In genomic region chr4:129284685-129285084, GRCm38 (mm10) we compare ENCODE assay signal across 19 mouse cellular contexts. TPM values are rescaled to one million over a fixed set of nuclear protein-coding genes. Genes with fewer than 3 reads are reported as not detected.
DNase-seq lines count a peak whose midpoint lies in the region; ATAC-seq lines count a peak whose summit lies in the region.
"Had no signal": no experiment of that assay in that cellular context is flagged by ENCODE, and none has a peak within 500 bp of the region (broad histone marks: within the 10 kb centered on the region; RNA-seq: fewer than 3 reads in every experiment).

No protein-coding gene starts in this region.

- 89% methylated on average over 2 of the region's 2 CpGs for WGBS in midbrain, embryonic 11.5 days
- 92% methylated on average over 2 of the region's 2 CpGs for WGBS in midbrain, embryonic 13.5 days

- H3K4me1 ChIP-seq in midbrain, embryonic 11.5 days (ENCODE audit: control insufficient read depth, insufficient read depth, low read length), result peaks cover 11% of the 10 kb centered on the region
- H3K4me1 ChIP-seq in midbrain, embryonic 13.5 days (replicated peaks), result peaks cover 25% of the 10 kb centered on the region

- H3K4me2 ChIP-seq in midbrain, embryonic 11.5 days, result no peak overlapping the region
- H3K4me2 ChIP-seq in midbrain, embryonic 13.5 days (replicated peaks), result no peak overlapping the region

- H3K4me3 ChIP-seq in midbrain, embryonic 11.5 days (ENCODE audit: low read depth, low read length), result no peak overlapping the region
- no peak overlapping the region for H3K4me3 ChIP-seq in midbrain, embryonic 13.5 days (replicated peaks)

- H3K27ac ChIP-seq in midbrain, embryonic 11.5 days (ENCODE audit: low read depth, low read length), result no peak overlapping the region
- no peak overlapping the region for H3K27ac ChIP-seq in midbrain, embryonic 13.5 days

- H3K27me3 ChIP-seq in midbrain, embryonic 11.5 days (ENCODE audit: control insufficient read depth, insufficient read depth, low read length), result peaks cover 18% of the 10 kb centered on the region
- H3K27me3 ChIP-seq in midbrain, embryonic 13.5 days, result peaks cover 26% of the 10 kb centered on the region
- H3K27me3 ChIP-seq: Patski had no signal

- H3K9ac ChIP-seq in midbrain, embryonic 11.5 days (ENCODE audit: low read length), result no peak overlapping the region
- H3K9ac ChIP-seq in midbrain, embryonic 13.5 days (replicated peaks), result no peak overlapping the region

- DNase-seq in midbrain, embryonic 11.5 days (ENCODE audit: low spot score, missing footprints), result peak; percentile 72
- DNase-seq in R1 (ENCODE audit: low read depth, low spot score), result peak; percentile 62
- no peak for DNase-seq in thymus, postnatal 10 days (ENCODE audit: low spot score in 2 of 2)
- DNase-seq: adrenal gland, adult 2 months; adrenal gland, adult 8-10 months; adrenal gland, postnatal 10 days; adrenal gland, postnatal 14 days; adrenal gland, postnatal 25 days; adrenal gland, postnatal 36 days; B cell, adult 2 months; cerebellum, adult 11 months; cerebellum, adult 11-12 months; cerebellum, adult 18-20 months; cerebellum, adult 2 months had no signal

- ATAC-seq in midbrain, embryonic 11.5 days (ENCODE audit: low FRiP score), result no peak
- ATAC-seq in midbrain, embryonic 13.5 days, result no peak
- ATAC-seq: activated CD4-positive, CD25-positive, alpha-beta regulatory T cell, adult 4 months; CD4-positive, CD25-positive, alpha-beta regulatory T cell, adult 4 months; Patski had no signal

- no peaks in the 10 kb centered on the region for H3K9me3 ChIP-seq in midbrain, embryonic 11.5 days (ENCODE audit: control insufficient read depth, low read length)
- no peaks in the 10 kb centered on the region for H3K9me3 ChIP-seq in midbrain, embryonic 13.5 days
- H3K9me3 ChIP-seq: G1E had no signal

- no peaks in the 10 kb centered on the region for H3K36me3 ChIP-seq in midbrain, embryonic 11.5 days (ENCODE audit: control insufficient read depth, insufficient read depth, low read length)
- no peaks in the 10 kb centered on the region for H3K36me3 ChIP-seq in midbrain, embryonic 13.5 days
- H3K36me3 ChIP-seq: G1E had no signal

RNA-seq across cellular contexts. Expression of gene Sync, which starts 2.7 kb away (rescaled TPM):
- polyA plus RNA-seq in midbrain, embryonic 11.5 days (2014; fragmentation: Nextera tagmentation; extraction: Ambion mirVana), result 0.51 and 0.53 TPM in 2 replicates
- polyA plus RNA-seq in midbrain, embryonic 13.5 days (2015; fragmentation: Nextera tagmentation; extraction: Ambion mirVana), result 0.27 and 0.67 TPM in 2 replicates

RNA-seq across cellular contexts. Expression of gene C77080, which starts 23.5 kb away (rescaled TPM):
- polyA plus RNA-seq in midbrain, embryonic 11.5 days (2014; fragmentation: Nextera tagmentation; extraction: Ambion mirVana), result 3.3 and 3.7 TPM in 2 replicates
- 5.1 and 5.4 TPM in 2 replicates for polyA plus RNA-seq in midbrain, embryonic 13.5 days (2015; fragmentation: Nextera tagmentation; extraction: Ambion mirVana)

RNA-seq across cellular contexts. Expression of gene Rbbp4, which starts 50.5 kb away (rescaled TPM):
- 561 and 604 TPM in 2 replicates for polyA plus RNA-seq in midbrain, embryonic 11.5 days (2014; fragmentation: Nextera tagmentation; extraction: Ambion mirVana)
- 419 and 460 TPM in 2 replicates for polyA plus RNA-seq in midbrain, embryonic 13.5 days (2015; fragmentation: Nextera tagmentation; extraction: Ambion mirVana)

RNA-seq across cellular contexts. Expression of gene Zbtb8os, which starts 50.8 kb away (rescaled TPM):
- polyA plus RNA-seq in midbrain, embryonic 11.5 days (2014; fragmentation: Nextera tagmentation; extraction: Ambion mirVana), result 42.7 and 45.0 TPM in 2 replicates
- 28.0 and 32.2 TPM in 2 replicates for polyA plus RNA-seq in midbrain, embryonic 13.5 days (2015; fragmentation: Nextera tagmentation; extraction: Ambion mirVana)

Comparison
In these comparisons a context has a peak if more than half of its experiments do, and no peak if none do; other contexts are left out.
1. DNase-seq: peak in midbrain, embryonic 11.5 days (single experiment) and R1 (single experiment); none in thymus, postnatal 10 days (0 of 2).